ENCODE assay signal across 9 mouse cellular contexts in the genomic region with DNA sequence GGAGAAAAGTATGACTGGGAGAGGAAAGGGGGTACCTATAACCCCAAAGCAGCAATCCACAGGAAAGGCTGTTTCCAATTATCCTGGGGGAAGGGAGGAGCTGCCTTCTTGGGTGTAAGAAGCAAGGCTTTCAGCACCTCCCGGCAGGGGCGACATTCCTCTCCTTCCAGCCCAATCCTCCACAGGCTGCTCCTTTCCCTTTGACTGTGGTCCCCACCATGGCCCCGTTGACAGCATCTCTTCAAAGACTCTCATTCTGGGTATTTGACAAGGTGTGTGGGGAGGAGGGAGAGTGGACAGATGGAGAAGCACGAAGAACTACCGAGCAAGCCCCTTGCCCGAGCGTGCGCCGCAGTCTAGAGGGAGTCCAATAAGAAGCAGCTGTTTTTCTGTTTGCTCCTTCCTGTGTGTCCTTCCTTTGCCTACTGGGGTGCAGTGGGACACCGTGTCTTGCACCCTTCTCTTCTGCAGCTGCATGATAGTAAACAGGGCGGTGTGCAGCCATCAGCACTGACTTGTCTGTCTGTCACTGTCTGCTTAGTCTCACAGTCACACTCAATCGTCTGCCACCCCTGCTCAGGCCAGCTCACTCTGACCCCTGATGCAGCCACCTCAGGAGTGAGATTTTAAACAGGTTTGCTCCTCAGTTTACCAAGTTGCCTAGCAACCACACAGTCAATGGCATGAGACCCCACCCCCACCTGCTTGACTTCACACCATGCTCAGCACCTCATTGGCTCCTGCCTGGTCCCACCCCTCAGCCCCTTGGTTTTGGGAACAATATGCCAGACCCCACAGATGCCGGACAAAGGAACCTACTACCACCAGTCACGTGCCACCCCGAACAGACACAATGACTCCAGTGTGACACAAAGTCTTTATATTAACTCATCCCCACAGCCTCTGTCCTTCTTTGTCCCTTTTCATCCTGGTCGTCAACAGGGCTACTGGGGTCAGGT. TPM values are rescaled to one million over a fixed set of nuclear protein-coding genes. Genes with fewer than 3 reads are reported as not detected.
A peak's percentile ranks its signal among the peaks of the same experiment; 100 is the strongest.
DNase-seq lines count a peak whose midpoint lies in the region; ATAC-seq and TF ChIP-seq lines count a peak whose summit lies in the region.
"Had no signal": no experiment of that assay in that cellular context is flagged by ENCODE, and none has a peak within 500 bp of the region (broad histone marks: within the 10 kb centered on the region; RNA-seq: fewer than 3 reads in every experiment).

No protein-coding gene starts in this region.

- 55% methylated on average over 16 of the region's 16 CpGs for WGBS in cerebellum, adult 2 months
- WGBS in limb, embryonic 12.5 days: 11% methylated on average over 16 of the region's 16 CpGs

- H3K4me2 ChIP-seq in limb, embryonic 12.5 days: peak overlapping the region; percentile 97

- H3K27me3 ChIP-seq in cerebellum, adult 2 months (ENCODE audit: control insufficient read depth, insufficient read depth, low read length): no peaks in the 10 kb centered on the region; the same call in 1 of the 2 replicates
- H3K27me3 ChIP-seq in limb, embryonic 12.5 days: no peaks in the 10 kb centered on the region

- peaks cover 50% of the 10 kb centered on the region for H3K36me3 ChIP-seq in limb, embryonic 12.5 days

- H3K9ac ChIP-seq in limb, embryonic 12.5 days (replicated peaks): peak overlapping the region; percentile 45; the same call in 1 of the 2 replicates

- ATAC-seq in limb, embryonic 12.5 days (ENCODE audit: insufficient number of reproducible peaks, insufficient read depth, low FRiP score, low TSS enrichment, low read depth): peak; percentile 45

- TF ChIP-seq CTCF in cerebellum, adult 2 months (IDR thresholded peaks at IDR 0.05; ENCODE audit: borderline replicate concordance, insufficient read depth, low read depth, low read length): no peak

- H3K4me3 ChIP-seq in cerebellum, adult 2 months (replicated peaks; ENCODE audit: insufficient read depth, low read depth, low read length): no peak overlapping the region
- peak overlapping the region; percentile 85 for H3K4me3 ChIP-seq in limb, embryonic 12.5 days (replicated peaks)

- H3K27ac ChIP-seq in cerebellum, adult 2 months (ENCODE audit: insufficient read depth, low read length): peak overlapping the region; percentile 63; the same call in 1 of the 2 replicates
- H3K27ac ChIP-seq in limb, embryonic 12.5 days: peak overlapping the region; percentile 95

- TF ChIP-seq POLR2A in cerebellum, adult 2 months (IDR thresholded peaks at IDR 0.05; ENCODE audit: borderline replicate concordance, insufficient read depth, low read length): no peak

- no peaks in the 10 kb centered on the region for H3K9me3 ChIP-seq in limb, embryonic 12.5 days

- peak in 1 of 2 experiments; percentile 37 for DNase-seq in cerebellum, adult 2 months
- no peak for DNase-seq in cerebellum, adult 9-11 months
- DNase-seq in retina, postnatal 1 day: peak; percentile 60
- DNase-seq in retina, embryonic 14.5 days (ENCODE audit: low spot score): no peak
- peak; percentile 79 for DNase-seq in telencephalon, adult 2 months (ENCODE audit: low read depth, low spot score)
- no peak for DNase-seq in ovary, adult 18-20 months (ENCODE audit: low spot score)
- no peak for DNase-seq in lung, postnatal 4 days
- DNase-seq: adrenal gland, adult 2 months had no signal

- H3K4me1 ChIP-seq in cerebellum, adult 2 months (ENCODE audit: control insufficient read depth, insufficient read depth, low read length): peaks cover 4% of the 10 kb centered on the region
- peaks cover 76% of the 10 kb centered on the region for H3K4me1 ChIP-seq in limb, embryonic 12.5 days (replicated peaks)

RNA-seq across cellular contexts. Expression of gene Efnb3, which starts 1.2 kb away (rescaled TPM):
- 84.8 and 104 TPM in 2 replicates for polyA plus RNA-seq in cerebellum, adult 2 months (2012; rRNA removed)
- 53.3 and 54.3 TPM in 2 replicates for polyA plus RNA-seq in limb, embryonic 12.5 days (2016; fragmentation: Nextera tagmentation; extraction: Ambion mirVana)

RNA-seq across cellular contexts. Expression of gene Dnah2, which starts 12.3 kb away (rescaled TPM):
- 0.55 and 0.69 TPM in 2 replicates for polyA plus RNA-seq in cerebellum, adult 2 months (2012; rRNA removed)
- 1.9 and 3.3 TPM in 2 replicates for polyA plus RNA-seq in limb, embryonic 12.5 days (2016; fragmentation: Nextera tagmentation; extraction: Ambion mirVana)

RNA-seq across cellular contexts. Expression of gene Wrap53, which starts 18.9 kb away (rescaled TPM):
- 18.6 and 18.8 TPM in 2 replicates for polyA plus RNA-seq in cerebellum, adult 2 months (2012; rRNA removed)
- polyA plus RNA-seq in limb, embryonic 12.5 days (2016; fragmentation: Nextera tagmentation; extraction: Ambion mirVana): 35.8 and 39.0 TPM in 2 replicates

RNA-seq across cellular contexts. Expression of gene Trp53, which starts 19.0 kb away (rescaled TPM):
- polyA plus RNA-seq in cerebellum, adult 2 months (2012; rRNA removed): 34.7 and 35.6 TPM in 2 replicates
- 175 and 180 TPM in 2 replicates for polyA plus RNA-seq in limb, embryonic 12.5 days (2016; fragmentation: Nextera tagmentation; extraction: Ambion mirVana)

RNA-seq across cellular contexts. Expression of gene Atp1b2, which starts 44.6 kb away (rescaled TPM):
- polyA plus RNA-seq in cerebellum, adult 2 months (2012; rRNA removed): 890 and 950 TPM in 2 replicates
- polyA plus RNA-seq in limb, embryonic 12.5 days (2016; fragmentation: Nextera tagmentation; extraction: Ambion mirVana): 3.0 and 4.8 TPM in 2 replicates

Comparison
In these comparisons a context has a peak if more than half of its experiments do, and no peak if none do; other contexts are left out.
1. DNase-seq: peak in retina, postnatal 1 day (single experiment) and telencephalon, adult 2 months (single experiment); none in cerebellum, adult 9-11 months (single experiment), retina, embryonic 14.5 days (single experiment), ovary, adult 18-20 months (single experiment) and lung, postnatal 4 days (0 of 2).